36 mouse cellular contexts compared by ENCODE assay signal in the genomic region with DNA sequence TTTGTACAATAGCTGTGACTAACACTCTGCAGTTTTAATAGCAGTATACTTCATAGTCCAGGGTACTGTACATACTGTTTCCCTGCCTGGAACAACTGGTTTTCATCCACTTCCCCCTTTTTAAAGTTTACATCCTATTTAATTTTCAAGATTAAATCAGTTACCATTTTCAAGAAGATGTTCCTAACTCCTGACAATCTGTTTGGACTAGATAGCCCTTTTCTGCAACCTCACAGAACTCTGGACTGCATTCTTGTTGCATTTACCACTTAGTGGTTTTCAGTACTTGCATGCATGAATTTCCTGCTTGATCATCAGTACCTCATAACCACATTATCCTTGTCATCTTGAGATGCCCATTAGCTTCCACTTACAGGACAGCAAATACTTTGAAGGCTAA. TPM values are rescaled to one million over a fixed set of nuclear protein-coding genes. Genes with fewer than 3 reads are reported as not detected.
"Had no signal": no experiment of that assay in that cellular context is flagged by ENCODE, and none has a peak within 500 bp of the region (broad histone marks: within the 10 kb centered on the region; RNA-seq: fewer than 3 reads in every experiment).

No protein-coding gene starts in this region.

- H3K9me3 ChIP-seq: heart, embryonic 12.5 days; heart, embryonic 13.5 days; heart, embryonic 15.5 days; hindbrain, embryonic 10.5 days; hindbrain, embryonic 12.5 days; hindbrain, embryonic 13.5 days; hindbrain, embryonic 15.5 days; intestine, embryonic 15.5 days; kidney, embryonic 15.5 days had no signal

- H3K4me2 ChIP-seq: heart, embryonic 12.5 days; heart, embryonic 13.5 days; heart, embryonic 15.5 days; hindbrain, embryonic 12.5 days; hindbrain, embryonic 13.5 days; hindbrain, embryonic 14.5 days; hindbrain, embryonic 15.5 days; intestine, embryonic 15.5 days; kidney, embryonic 15.5 days had no signal

- H3K27me3 ChIP-seq: heart, embryonic 12.5 days; heart, embryonic 15.5 days; hindbrain, embryonic 12.5 days; intestine, embryonic 15.5 days; kidney, embryonic 15.5 days had no signal

- H3K27ac ChIP-seq: heart, embryonic 13.5 days; heart, embryonic 15.5 days; hindbrain, embryonic 10.5 days; hindbrain, embryonic 12.5 days; hindbrain, embryonic 13.5 days; hindbrain, embryonic 14.5 days; hindbrain, embryonic 15.5 days; hindbrain, postnatal 0 days; intestine, embryonic 15.5 days; kidney, embryonic 15.5 days; kidney, postnatal 0 days; layer of hippocampus, adult 2 months; left cerebral cortex, adult 2 months had no signal

- H3K4me3 ChIP-seq: heart, embryonic 12.5 days; heart, embryonic 13.5 days; heart, embryonic 15.5 days; hindbrain, embryonic 10.5 days; hindbrain, embryonic 12.5 days; hindbrain, embryonic 13.5 days; hindbrain, embryonic 15.5 days; intestine, embryonic 15.5 days; kidney, embryonic 15.5 days; layer of hippocampus, adult 2 months; left cerebral cortex, adult 2 months had no signal

- H3K9ac ChIP-seq: heart, embryonic 12.5 days; heart, embryonic 13.5 days; heart, embryonic 15.5 days; hindbrain, embryonic 12.5 days; hindbrain, embryonic 13.5 days; hindbrain, embryonic 14.5 days; hindbrain, embryonic 15.5 days; intestine, embryonic 15.5 days; kidney, embryonic 15.5 days had no signal

- H3K36me3 ChIP-seq: heart, embryonic 12.5 days; heart, embryonic 13.5 days; heart, embryonic 15.5 days; hindbrain, embryonic 10.5 days; hindbrain, embryonic 12.5 days; hindbrain, embryonic 13.5 days; hindbrain, embryonic 15.5 days; intestine, embryonic 15.5 days; kidney, embryonic 15.5 days had no signal

- DNase-seq: heart, postnatal 10 days; heart, postnatal 14 days; heart, postnatal 36 days; heart, postnatal 4 days; kidney, adult 11 months; kidney, adult 18-20 months; kidney, adult 2 months; kidney, adult 8-10 months; kidney, adult 9 months; kidney, postnatal 10 days; kidney, postnatal 14 days; kidney, postnatal 25 days; kidney, postnatal 36 days; kidney, postnatal 4 days; layer of hippocampus, adult 9-11 months; layer of hippocampus, postnatal 36 days had no signal

- ATAC-seq: hindbrain, embryonic 16.5 days; hindbrain, postnatal 0 days; inflammation-experienced regulatory T-cells, adult 6 months; intestine, embryonic 15.5 days; intestine, embryonic 16.5 days; intestine, postnatal 0 days had no signal

- H3K4me1 ChIP-seq: heart, embryonic 12.5 days; heart, embryonic 13.5 days; heart, embryonic 15.5 days; hindbrain, embryonic 10.5 days; hindbrain, embryonic 12.5 days; hindbrain, embryonic 13.5 days; hindbrain, embryonic 15.5 days; intestine, embryonic 15.5 days; kidney, embryonic 15.5 days had no signal

RNA-seq across cellular contexts. Expression of gene Spata48, which starts 7.0 kb away (rescaled TPM):
- total RNA-seq: hematopoietic stem cell, adult 5-6 weeks had no signal
- polyA plus RNA-seq: large intestine, adult 2 months had no signal
